Mouse (Mus musculus) heart, postnatal 0 days (tissue): ENCODE data around the gene Adcy1.

Experiments used
- CTCF ChIP-seq: IDR thresholded peaks from 2 replicates; pipeline ENCODE4 v1.5.1; 2016; ENCODE audit warnings: antibody characterized with exemption, control low read depth, low read depth
- EP300 ChIP-seq: IDR thresholded peaks from 2 replicates; pipeline ENCODE4 v1.6.1; 2016; ENCODE audit warnings: antibody characterized with exemption, low read depth

GRCm38 (mm10) chr11:7063681-7064267 is 485 bp downstream of the Adcy1 start:
- TF ChIP-seq EP300 (no peak), CTCF (no peak)
